Mouse (Mus musculus): ENCODE measurements at regions not wholly inside any gene's neighbourhood (a gene's known extent, or its start where the extent isn't known, plus 50 kb on each side); places are given as distances from the start of the nearest gene placed in this dataset.

- intact Hi-C loops (cut with DNase I), result no loop called here
- DNase-seq (ENCODE audit: extremely low spot score in 1 of 2, low spot score in 2 of 2), result no peak
Observed at GRCm38 (mm10) chr3:159069957-159070684, 425.1 kb upstream of the Depdc1a start.

GRCm38 (mm10) chr3:159056960-159057525, 438.2 kb upstream of the Depdc1a start:
- DNase-seq (ENCODE audit: extremely low spot score in 1 of 2, low spot score in 2 of 2), result no peak
- intact Hi-C loops (cut with DNase I), result no loop called here

GRCm38 (mm10) chr3:159034806-159035205, 460.4 kb upstream of the Depdc1a start:
- DNase-seq (ENCODE audit: extremely low spot score in 1 of 2, low spot score in 2 of 2), result peak in 1 of 2 experiments; percentile 65
- intact Hi-C loops (cut with DNase I), result loop anchor here (5.0 kb wide), 1 partner anchor 473 kb away; the partner anchor contains the start of gene Lrrc7

- intact Hi-C loops (cut with DNase I), result loop anchor here (5.0 kb wide), 1 partner anchor 469 kb away; the partner anchor contains the start of gene Lrrc7
- no peak for DNase-seq (ENCODE audit: extremely low spot score in 1 of 2, low spot score in 2 of 2)
Observed at GRCm38 (mm10) chr3:159031581-159031980, 463.7 kb upstream of the Depdc1a start.

- intact Hi-C loops (cut with DNase I), result loop anchor here (5.0 kb wide), 1 partner anchor 468 kb away; the partner anchor contains the start of gene Lrrc7
- peak in 1 of 2 experiments; percentile 55 for DNase-seq (ENCODE audit: extremely low spot score in 1 of 2, low spot score in 2 of 2)
Observed at GRCm38 (mm10) chr3:159030675-159031074, 464.6 kb upstream of the Depdc1a start.

- DNase-seq (ENCODE audit: extremely low spot score in 1 of 2, low spot score in 2 of 2), result no peak
- intact Hi-C loops (cut with DNase I), result loop anchor here (5.0 to 10.0 kb wide), 2 partner anchors 115 to 468 kb away; partner anchors contain the start of gene Lrrc7
Observed at GRCm38 (mm10) chr3:159029951-159030350, 465.3 kb upstream of the Depdc1a start.

- intact Hi-C loops (cut with DNase I), result loop anchor here (10.0 kb wide), 1 partner anchor 106 kb away; no protein-coding TSS in a partner anchor
- DNase-seq (ENCODE audit: extremely low spot score in 1 of 2, low spot score in 2 of 2), result no peak
Observed at GRCm38 (mm10) chr3:159020447-159020846, 458.4 kb upstream of the Lrrc7 start.

- intact Hi-C loops (cut with DNase I), result no loop called here
- DNase-seq (ENCODE audit: extremely low spot score in 1 of 2, low spot score in 2 of 2), result peak in 1 of 2 experiments; percentile 36
Observed at GRCm38 (mm10) chr3:159017269-159017668, 455.2 kb upstream of the Lrrc7 start.

GRCm38 (mm10) chr3:159016426-159016825, 454.4 kb upstream of the Lrrc7 start:
- intact Hi-C loops (cut with DNase I), result no loop called here
- no peak for DNase-seq (ENCODE audit: extremely low spot score in 1 of 2, low spot score in 2 of 2)

GRCm38 (mm10) chr3:159010954-159011638, 449.1 kb upstream of the Lrrc7 start:
- DNase-seq (ENCODE audit: extremely low spot score in 1 of 2, low spot score in 2 of 2), result no peak
- intact Hi-C loops (cut with DNase I), result no loop called here

- intact Hi-C loops (cut with DNase I), result no loop called here
- no peak for DNase-seq (ENCODE audit: extremely low spot score in 1 of 2, low spot score in 2 of 2)
Observed at GRCm38 (mm10) chr3:159004013-159004412, 442.0 kb upstream of the Lrrc7 start.

GRCm38 (mm10) chr3:158985438-158986111, 423.6 kb upstream of the Lrrc7 start:
- DNase-seq (ENCODE audit: extremely low spot score in 1 of 2, low spot score in 2 of 2), result no peak
- intact Hi-C loops (cut with DNase I), result no loop called here

- intact Hi-C loops (cut with DNase I), result no loop called here
- DNase-seq (ENCODE audit: extremely low spot score in 1 of 2, low spot score in 2 of 2), result no peak
Observed at GRCm38 (mm10) chr3:158947063-158947462, 385.0 kb upstream of the Lrrc7 start.

GRCm38 (mm10) chr3:158905104-158905503, 343.1 kb upstream of the Lrrc7 start:
- intact Hi-C loops (cut with DNase I), result no loop called here

GRCm38 (mm10) chr3:158899458-158899857, 337.4 kb upstream of the Lrrc7 start:
- intact Hi-C loops (cut with DNase I), result loop anchor here (10.0 kb wide), 1 partner anchor 335 kb away; the partner anchor contains the start of gene Lrrc7
- no peak for DNase-seq (ENCODE audit: extremely low spot score in 1 of 2, low spot score in 2 of 2)

More at GRCm38 (mm10) chr3:158905104-158905503, 343.1 kb upstream of the Lrrc7 start:
- no peak for DNase-seq (ENCODE audit: extremely low spot score in 1 of 2, low spot score in 2 of 2)

- intact Hi-C loops (cut with DNase I), result no loop called here
- peak in 1 of 2 experiments; percentile 45 for DNase-seq (ENCODE audit: extremely low spot score in 1 of 2, low spot score in 2 of 2)
Observed at GRCm38 (mm10) chr3:158886732-158887386, 324.8 kb upstream of the Lrrc7 start.

GRCm38 (mm10) chr3:158886301-158886711, 324.3 kb upstream of the Lrrc7 start:
- intact Hi-C loops (cut with DNase I), result no loop called here
- peak in 1 of 2 experiments; percentile 20 for DNase-seq (ENCODE audit: extremely low spot score in 1 of 2, low spot score in 2 of 2)

All from left cerebral cortex, postnatal 10 days (tissue).